Comparison of ENCODE assay signal across 9 mouse cellular contexts in genomic region chr3:84230988-84231387, GRCm38 (mm10). TPM values are rescaled to one million over a fixed set of nuclear protein-coding genes. Genes with fewer than 3 reads are reported as not detected.
A peak's percentile ranks its signal among the peaks of the same experiment; 100 is the strongest.
DNase-seq lines count a peak whose midpoint lies in the region; ATAC-seq and TF ChIP-seq lines count a peak whose summit lies in the region.
"Had no signal": no experiment of that assay in that cellular context is flagged by ENCODE, and none has a peak within 500 bp of the region (broad histone marks: within the 10 kb centered on the region; RNA-seq: fewer than 3 reads in every experiment).

No protein-coding gene starts in this region.

- H3K36me3 ChIP-seq in intestine, postnatal 0 days (ENCODE audit: control insufficient read depth, insufficient read depth) = no peaks in the 10 kb centered on the region; the same call in 1 of the 2 replicates
- no peaks in the 10 kb centered on the region for H3K36me3 ChIP-seq in intestine, embryonic 16.5 days (ENCODE audit: control insufficient read depth, insufficient read depth, low read length)
- H3K36me3 ChIP-seq in midbrain, embryonic 10.5 days = peaks cover 10% of the 10 kb centered on the region
- no peaks in the 10 kb centered on the region for H3K36me3 ChIP-seq in midbrain, embryonic 15.5 days (replicated peaks)

- no peak for TF ChIP-seq CTCF in intestine, postnatal 0 days (IDR thresholded peaks at IDR 0.05; ENCODE audit: low read depth)

- no peaks in the 10 kb centered on the region for H3K27me3 ChIP-seq in intestine, postnatal 0 days (replicated peaks; ENCODE audit: control insufficient read depth, insufficient read depth, low read length)
- H3K27me3 ChIP-seq in intestine, embryonic 16.5 days (replicated peaks; ENCODE audit: control insufficient read depth, insufficient read depth, low read length) = no peaks in the 10 kb centered on the region
- H3K27me3 ChIP-seq in midbrain, embryonic 10.5 days (ENCODE audit: low read depth, poor library complexity, severe bottlenecking) = peaks cover 15% of the 10 kb centered on the region; the same call in 1 of the 2 replicates
- H3K27me3 ChIP-seq in midbrain, embryonic 15.5 days (replicated peaks) = no peaks in the 10 kb centered on the region

- no peak overlapping the region for H3K4me3 ChIP-seq in intestine, postnatal 0 days (ENCODE audit: low read depth, low read length)
- no peak overlapping the region for H3K4me3 ChIP-seq in intestine, embryonic 16.5 days (ENCODE audit: low read length)
- H3K4me3 ChIP-seq in midbrain, embryonic 10.5 days = no peak overlapping the region
- H3K4me3 ChIP-seq in midbrain, embryonic 15.5 days = no peak overlapping the region

- no peak overlapping the region for H3K4me2 ChIP-seq in intestine, postnatal 0 days (replicated peaks; ENCODE audit: low read depth)
- H3K4me2 ChIP-seq in intestine, embryonic 16.5 days (ENCODE audit: low read depth, low read length) = no peak overlapping the region
- no peak overlapping the region for H3K4me2 ChIP-seq in midbrain, embryonic 15.5 days

- H3K9ac ChIP-seq in intestine, postnatal 0 days (ENCODE audit: low read depth, low read length) = no peak overlapping the region
- H3K9ac ChIP-seq in intestine, embryonic 16.5 days (ENCODE audit: low read depth, low read length) = no peak overlapping the region
- no peak overlapping the region for H3K9ac ChIP-seq in midbrain, embryonic 15.5 days

- WGBS in intestine, postnatal 0 days = 13% methylated on average over 3 of the region's 3 CpGs
- 17% methylated on average over 3 of the region's 3 CpGs for WGBS in intestine, embryonic 16.5 days
- 10% methylated on average over 3 of the region's 3 CpGs for WGBS in midbrain, embryonic 10.5 days
- WGBS in midbrain, embryonic 15.5 days = 14% methylated on average over 3 of the region's 3 CpGs

- peaks cover 9% of the 10 kb centered on the region; the same call in 1 of the 2 replicates for H3K4me1 ChIP-seq in intestine, postnatal 0 days (replicated peaks; ENCODE audit: control insufficient read depth, insufficient read depth, low read length)
- peaks cover 16% of the 10 kb centered on the region for H3K4me1 ChIP-seq in intestine, embryonic 16.5 days (ENCODE audit: control insufficient read depth, insufficient read depth, low read length)
- peaks cover 69% of the 10 kb centered on the region for H3K4me1 ChIP-seq in midbrain, embryonic 10.5 days
- peaks cover 25% of the 10 kb centered on the region for H3K4me1 ChIP-seq in midbrain, embryonic 15.5 days

- peak; percentile 54 for ATAC-seq in intestine, postnatal 0 days
- ATAC-seq in intestine, embryonic 16.5 days = no peak
- no peak for ATAC-seq in frontal cortex, adult (ENCODE audit: low TSS enrichment)
- no peak for ATAC-seq in midbrain, embryonic 15.5 days (replicated peaks)

- no peaks in the 10 kb centered on the region for H3K9me3 ChIP-seq in intestine, postnatal 0 days (ENCODE audit: control insufficient read depth)
- H3K9me3 ChIP-seq in intestine, embryonic 16.5 days (ENCODE audit: control insufficient read depth, low read length) = no peaks in the 10 kb centered on the region
- H3K9me3 ChIP-seq in midbrain, embryonic 10.5 days (replicated peaks) = peaks cover 8% of the 10 kb centered on the region; the same call in 1 of the 2 replicates
- H3K9me3 ChIP-seq in midbrain, embryonic 15.5 days = no peaks in the 10 kb centered on the region

- DNase-seq in adrenal gland, postnatal 10 days = peak; percentile 82
- DNase-seq in kidney, adult 9 months = peak; percentile 96
- peak; percentile 80 for DNase-seq in lung, postnatal 36 days
- no peak for DNase-seq in midbrain, embryonic 10.5 days (ENCODE audit: low spot score)
- DNase-seq: gastrocnemius, postnatal 36 days had no signal

- H3K27ac ChIP-seq in intestine, postnatal 0 days (ENCODE audit: low read depth, low read length) = no peak overlapping the region
- H3K27ac ChIP-seq in intestine, embryonic 16.5 days (ENCODE audit: low read length) = no peak overlapping the region
- no peak overlapping the region for H3K27ac ChIP-seq in midbrain, embryonic 10.5 days (replicated peaks)
- no peak overlapping the region for H3K27ac ChIP-seq in midbrain, embryonic 15.5 days

RNA-seq across cellular contexts. Expression of gene Gm6525, which starts 57.1 kb away (rescaled TPM):
- polyA plus RNA-seq in intestine, postnatal 0 days (2015; fragmentation: Nextera tagmentation; extraction: Ambion mirVana) = 0.56 and 0.93 TPM in 2 replicates
- 1.2 and 1.4 TPM in 2 replicates for polyA plus RNA-seq in intestine, embryonic 16.5 days (2015; fragmentation: Nextera tagmentation; extraction: Ambion mirVana)
- total RNA-seq in adrenal gland, postnatal 10 days (2021) = under 1 TPM; 0.67 to 0.69 TPM
- 1.8 and 2.8 TPM in 2 replicates for polyA plus RNA-seq in midbrain, embryonic 10.5 days (2016; fragmentation: Nextera tagmentation; extraction: Ambion mirVana)
- 2.0 and 2.5 TPM in 2 replicates for polyA plus RNA-seq in midbrain, embryonic 15.5 days (2015; fragmentation: Nextera tagmentation; extraction: Ambion mirVana)
- total RNA-seq: gastrocnemius, postnatal 36 days had no signal
